Mouse (Mus musculus): ENCODE data around the gene H2-M10.2.

- TF ChIP-seq EP300 (IDR thresholded peaks at IDR 0.05; ENCODE audit: low read depth) (no peak), CTCF (IDR thresholded peaks at IDR 0.05; ENCODE audit: low read depth) (no peak)
These were observed 11.5 kb downstream of the H2-M10.2 start for GRCm38 (mm10) chr17:36274776-36275175.

Data from liver, embryonic 14.5 days (tissue).